Mouse (Mus musculus): Measurements from ENCODE around the gene Ube2o. TPM values are rescaled to one million over a fixed set of nuclear protein-coding genes. Genes with fewer than 3 reads are reported as not detected.
"Not testable (repeated sequence)": the region's sequence is repeated elsewhere in the genome, so short reads cannot be mapped to it uniquely, and the experiment has no call there.

Gene Ube2o
- polyA plus RNA-seq, 1 experiment from 2014 or later = 23.5 TPM

- Histone ChIP-seq H3K27me3 (ENCODE audit: control insufficient read depth, insufficient read depth, low read length) (0 out of 2 replicates have a peak, but pooled peaks cover 2% of the 10 kb centered on the region), H3K9me3 (ENCODE audit: control insufficient read depth, low read length) (no peaks in the 10 kb centered on the region), H3K4me3 (ENCODE audit: low read depth, low read length) (no peak overlapping the region), H3K4me2 (ENCODE audit: low read depth, low read length, severe bottlenecking) (no peak overlapping the region), H3K9ac (ENCODE audit: low read length) (no peak overlapping the region), H3K36me3 (ENCODE audit: control insufficient read depth, insufficient read depth, low read length) (no peaks in the 10 kb centered on the region), H3K4me1 (replicated peaks; ENCODE audit: control insufficient read depth, insufficient read depth, low read length) (no peaks in the 10 kb centered on the region), H3K27ac (ENCODE audit: low read depth, low read length) (no peak overlapping the region)
- no peak for DNase-seq (ENCODE audit: low spot score)
- no peak for ATAC-seq (replicated peaks; ENCODE audit: low FRiP score)
- 88% methylated on average over 4 of the region's 4 CpGs for WGBS
These were observed 83.9 kb downstream of the Ube2o start for GRCm38 (mm10) chr11:116497313-116497712.

GRCm38 (mm10) chr11:116494474-116495174, 86.6 kb downstream of the Ube2o start:
- Histone ChIP-seq H3K36me3 (ENCODE audit: control insufficient read depth, insufficient read depth, low read length) (no peaks in the 10 kb centered on the region), H3K9ac (ENCODE audit: low read length) (no peak overlapping the region), H3K27ac (ENCODE audit: low read depth, low read length) (no peak overlapping the region), H3K27me3 (ENCODE audit: control insufficient read depth, insufficient read depth, low read length) (0 out of 2 replicates have a peak, but pooled peaks cover 2% of the 10 kb centered on the region), H3K4me3 (ENCODE audit: low read depth, low read length) (no peak overlapping the region), H3K4me2 (ENCODE audit: low read depth, low read length, severe bottlenecking) (no peak overlapping the region), H3K9me3 (ENCODE audit: control insufficient read depth, low read length) (no peaks in the 10 kb centered on the region), H3K4me1 (replicated peaks; ENCODE audit: control insufficient read depth, insufficient read depth, low read length) (peaks cover 3% of the 10 kb centered on the region; the same call in 1 of the 2 replicates)
- DNase-seq (ENCODE audit: low spot score) = no peak
- ATAC-seq (replicated peaks; ENCODE audit: low FRiP score) = no peak
- 69% methylated on average over 13 of the region's 13 CpGs for WGBS

- Histone ChIP-seq H3K4me2 (ENCODE audit: low read depth, low read length, severe bottlenecking) (no peak within 1 kb of the TSS), H3K27me3 (ENCODE audit: control insufficient read depth, insufficient read depth, low read length) (0 out of 2 replicates have a peak, but pooled peaks cover 2% of the 10 kb centered on the region), H3K4me3 (ENCODE audit: low read depth, low read length) (no peak within 1 kb of the TSS), H3K36me3 (ENCODE audit: control insufficient read depth, insufficient read depth, low read length) (no peaks in the 10 kb centered on the region), H3K27ac (ENCODE audit: low read depth, low read length) (no peak within 1 kb of the TSS), H3K9me3 (ENCODE audit: control insufficient read depth, low read length) (no peaks in the 10 kb centered on the region), H3K4me1 (replicated peaks; ENCODE audit: control insufficient read depth, insufficient read depth, low read length) (peaks cover 7% of the 10 kb centered on the region; the same call in 1 of the 2 replicates), H3K9ac (ENCODE audit: low read length) (no peak within 1 kb of the TSS)
- DNase-seq (ENCODE audit: low spot score) (peak; percentile 78), ATAC-seq (replicated peaks; ENCODE audit: low FRiP score) (no peak)
- WGBS = 22% methylated on average over 4 of the region's 4 CpGs
These were observed 87.4 kb downstream of the Ube2o start, which contains the start of gene Prpsap1 for GRCm38 (mm10) chr11:116493795-116494252. Prpsap1 (minus strand) TSS chr11:116494202.

- no peak overlapping the region for H3K27ac ChIP-seq (ENCODE audit: low read depth, low read length)
- WGBS = 88% methylated on average over 5 of the region's 5 CpGs
- H3K36me3 ChIP-seq (ENCODE audit: control insufficient read depth, insufficient read depth, low read length) = no peaks in the 10 kb centered on the region
- DNase-seq (ENCODE audit: low spot score) (no peak), ATAC-seq (replicated peaks; ENCODE audit: low FRiP score) (no peak)
- no peak overlapping the region for H3K4me3 ChIP-seq (ENCODE audit: low read depth, low read length)
- peaks cover 7% of the 10 kb centered on the region; the same call in 1 of the 2 replicates for H3K4me1 ChIP-seq (replicated peaks; ENCODE audit: control insufficient read depth, insufficient read depth, low read length)
- no peaks in the 10 kb centered on the region; the same call in 1 of the 2 replicates for H3K9me3 ChIP-seq (ENCODE audit: control insufficient read depth, low read length)
- H3K27me3 ChIP-seq (ENCODE audit: control insufficient read depth, insufficient read depth, low read length) = no peaks in the 10 kb centered on the region
- H3K9ac ChIP-seq (ENCODE audit: low read length) = no peak overlapping the region
- no peak overlapping the region for H3K4me2 ChIP-seq (ENCODE audit: low read depth, low read length, severe bottlenecking)
These were observed 88.1 kb downstream of the Ube2o start for GRCm38 (mm10) chr11:116493191-116493590.

- not testable (repeated sequence) for H3K4me2 ChIP-seq (ENCODE audit: low read depth, low read length, severe bottlenecking); H3K27me3 ChIP-seq (ENCODE audit: control insufficient read depth, insufficient read depth, low read length); ATAC-seq (replicated peaks; ENCODE audit: low FRiP score); DNase-seq (ENCODE audit: low spot score); H3K9ac ChIP-seq (ENCODE audit: low read length); H3K27ac ChIP-seq (ENCODE audit: low read depth, low read length); H3K4me3 ChIP-seq (ENCODE audit: low read depth, low read length); H3K36me3 ChIP-seq (ENCODE audit: control insufficient read depth, insufficient read depth, low read length); H3K9me3 ChIP-seq (ENCODE audit: control insufficient read depth, low read length); H3K4me1 ChIP-seq (replicated peaks; ENCODE audit: control insufficient read depth, insufficient read depth, low read length)
- 50% methylated on average over 1 of the region's 1 CpGs for WGBS
These were observed 88.7 kb downstream of the Ube2o start for GRCm38 (mm10) chr11:116492507-116492906.

- H3K4me3 ChIP-seq (ENCODE audit: low read depth, low read length) = no peak overlapping the region
These were observed 89.9 kb downstream of the Ube2o start for GRCm38 (mm10) chr11:116491338-116491737.

GRCm38 (mm10) chr11:116490232-116491107, 90.8 kb downstream of the Ube2o start:
- Histone ChIP-seq H3K4me3 (ENCODE audit: low read depth, low read length) (peak overlapping the region; percentile 70), H3K4me2 (ENCODE audit: low read depth, low read length, severe bottlenecking) (peak overlapping the region; percentile 58), H3K4me1 (replicated peaks; ENCODE audit: control insufficient read depth, insufficient read depth, low read length) (peaks cover 7% of the 10 kb centered on the region; the same call in 1 of the 2 replicates), H3K27me3 (ENCODE audit: control insufficient read depth, insufficient read depth, low read length) (no peaks in the 10 kb centered on the region), H3K9ac (ENCODE audit: low read length) (peak overlapping the region; percentile 95), H3K36me3 (ENCODE audit: control insufficient read depth, insufficient read depth, low read length) (peaks cover 6% of the 10 kb centered on the region; the same call in 1 of the 2 replicates), H3K27ac (ENCODE audit: low read depth, low read length) (peak overlapping the region; percentile 81), H3K9me3 (ENCODE audit: control insufficient read depth, low read length) (no peaks in the 10 kb centered on the region; the same call in 1 of the 2 replicates)
- under 1% methylated on average over 61 of the region's 62 CpGs for WGBS
- peak; percentile 92 for ATAC-seq (replicated peaks; ENCODE audit: low FRiP score)
- DNase-seq (ENCODE audit: low spot score) = peak; percentile 93

More at GRCm38 (mm10) chr11:116491338-116491737, 89.9 kb downstream of the Ube2o start:
- Histone ChIP-seq H3K4me2 (ENCODE audit: low read depth, low read length, severe bottlenecking) (no peak overlapping the region), H3K36me3 (ENCODE audit: control insufficient read depth, insufficient read depth, low read length) (peaks cover 6% of the 10 kb centered on the region; the same call in 1 of the 2 replicates), H3K9ac (ENCODE audit: low read length) (no peak overlapping the region), H3K4me1 (replicated peaks; ENCODE audit: control insufficient read depth, insufficient read depth, low read length) (peaks cover 7% of the 10 kb centered on the region; the same call in 1 of the 2 replicates), H3K27me3 (ENCODE audit: control insufficient read depth, insufficient read depth, low read length) (no peaks in the 10 kb centered on the region), H3K9me3 (ENCODE audit: control insufficient read depth, low read length) (no peaks in the 10 kb centered on the region; the same call in 1 of the 2 replicates), H3K27ac (ENCODE audit: low read depth, low read length) (no peak overlapping the region)
- 75% methylated on average over 6 of the region's 6 CpGs for WGBS
- DNase-seq (ENCODE audit: low spot score) (no peak), ATAC-seq (replicated peaks; ENCODE audit: low FRiP score) (no peak)

- Histone ChIP-seq H3K27me3 (ENCODE audit: control insufficient read depth, insufficient read depth, low read length) (no peaks in the 10 kb centered on the region), H3K36me3 (ENCODE audit: control insufficient read depth, insufficient read depth, low read length) (peaks cover 6% of the 10 kb centered on the region; the same call in 1 of the 2 replicates), H3K27ac (ENCODE audit: low read depth, low read length) (peak overlapping the region; percentile 81), H3K9ac (ENCODE audit: low read length) (peak overlapping the region; percentile 95), H3K4me2 (ENCODE audit: low read depth, low read length, severe bottlenecking) (peak overlapping the region; percentile 58), H3K4me3 (ENCODE audit: low read depth, low read length) (peak overlapping the region; percentile 70), H3K4me1 (replicated peaks; ENCODE audit: control insufficient read depth, insufficient read depth, low read length) (peaks cover 7% of the 10 kb centered on the region; the same call in 1 of the 2 replicates), H3K9me3 (ENCODE audit: control insufficient read depth, low read length) (no peaks in the 10 kb centered on the region; the same call in 1 of the 2 replicates)
- no peak for DNase-seq (ENCODE audit: low spot score)
- ATAC-seq (replicated peaks; ENCODE audit: low FRiP score) = peak; percentile 74
- WGBS = under 1% methylated on average over 39 of the region's 39 CpGs
These were observed 91.4 kb downstream of the Ube2o start for GRCm38 (mm10) chr11:116489771-116490231.

Data from forebrain, embryonic 11.5 days (tissue).